Mouse (Mus musculus): Measurements from ENCODE around the gene Hcn1.

The Hcn1 gene

DNA sequence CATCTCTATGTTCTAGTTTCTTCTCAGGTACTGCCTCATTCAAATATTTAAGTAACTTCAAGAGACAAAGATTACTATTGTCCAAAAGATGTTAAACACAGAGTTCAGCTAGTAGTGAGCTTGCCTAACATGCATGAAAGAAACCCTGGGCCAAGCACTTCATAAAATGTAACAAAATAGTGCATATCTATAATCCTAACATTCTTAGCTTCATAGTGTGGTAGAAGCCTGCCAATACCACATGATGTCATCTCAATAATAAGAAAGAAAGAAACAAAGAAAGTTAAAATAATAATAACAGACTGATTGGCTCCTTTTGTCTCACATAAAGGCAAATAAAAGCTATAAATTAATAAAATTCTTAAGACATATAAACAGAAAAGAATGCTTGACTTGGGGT lies 103.5 kb downstream of the Hcn1 start:
- no peak for DNase-seq (ENCODE audit: low spot score in 2 of 2)

DNA sequence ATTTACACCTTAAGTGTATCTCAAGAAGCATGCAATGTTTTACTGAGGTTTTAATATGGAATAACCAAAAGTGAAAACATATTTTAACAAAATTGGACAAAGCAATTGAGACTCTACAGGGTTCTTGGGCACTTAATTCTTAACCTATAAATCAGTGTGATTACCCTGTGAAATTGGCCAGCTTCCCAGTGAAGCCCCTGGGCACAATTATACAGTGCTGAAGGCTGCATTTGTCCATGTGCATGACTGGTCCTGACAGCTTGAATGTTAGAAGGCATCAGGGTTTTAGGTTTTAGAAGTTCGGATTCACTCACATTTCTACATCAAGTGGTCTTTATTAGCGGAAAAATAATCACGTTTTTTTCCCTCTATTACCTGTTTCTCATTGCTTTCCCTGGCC lies 103.9 kb downstream of the Hcn1 start:
- no peak for DNase-seq (ENCODE audit: low spot score in 2 of 2)

DNA sequence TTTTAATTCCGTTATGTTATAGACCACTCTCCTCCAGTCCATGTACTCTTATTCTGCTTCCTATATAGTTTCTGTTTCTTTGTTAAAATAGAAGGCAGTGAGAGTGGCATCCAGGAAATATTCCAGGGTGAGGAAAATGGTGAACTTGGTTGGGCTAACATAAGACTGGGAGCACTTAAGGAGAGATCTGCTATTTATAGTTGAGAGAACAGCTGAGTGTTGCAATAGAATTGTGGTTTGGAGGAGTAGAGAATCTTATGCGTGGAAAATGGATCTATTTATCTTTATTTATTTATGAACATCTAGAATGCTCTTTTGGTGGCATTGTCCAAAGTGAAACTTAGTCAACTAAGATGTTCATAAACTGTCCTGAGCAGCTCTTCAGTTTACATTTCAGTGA lies 104.4 kb downstream of the Hcn1 start:
- no peak for DNase-seq (ENCODE audit: low spot score in 2 of 2)

DNA sequence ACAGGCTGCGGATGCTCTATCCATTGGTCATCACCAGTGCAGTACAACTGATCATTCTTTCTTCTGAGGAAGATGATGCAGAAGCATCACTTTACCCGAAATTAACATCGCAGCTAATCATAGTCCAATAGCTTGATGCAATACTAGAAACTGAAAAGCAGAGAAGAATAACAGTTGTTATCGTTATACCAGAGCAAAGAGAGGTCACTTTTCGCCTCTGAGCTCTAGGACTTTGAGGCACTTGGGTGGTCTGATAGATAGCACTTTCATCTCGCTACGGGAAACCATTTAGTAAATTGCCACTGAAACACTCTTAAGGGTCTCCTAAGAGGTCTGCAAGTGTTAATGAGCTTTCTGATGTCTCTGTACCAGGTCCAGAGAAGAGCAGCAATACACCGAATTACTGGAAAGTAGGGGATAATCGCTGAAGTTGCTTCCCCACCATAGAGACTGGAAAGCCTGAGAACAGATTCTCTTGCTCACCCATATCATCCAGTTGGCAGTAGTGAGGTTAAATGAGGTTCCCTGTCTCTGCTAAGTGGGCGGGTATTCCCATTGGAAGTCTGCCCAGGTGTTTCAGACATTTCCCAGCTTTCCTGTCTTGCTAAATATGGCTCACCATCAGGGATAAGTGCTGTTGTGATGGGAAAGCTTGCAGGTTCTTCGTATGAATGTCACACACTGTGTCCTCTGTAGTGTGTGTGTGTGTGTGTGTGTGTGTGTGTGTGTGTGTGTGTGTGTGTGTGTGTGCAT lies 105.0 kb downstream of the Hcn1 start:
- peak; percentile 21 to 42 for DNase-seq (ENCODE audit: low spot score in 2 of 2)

DNA sequence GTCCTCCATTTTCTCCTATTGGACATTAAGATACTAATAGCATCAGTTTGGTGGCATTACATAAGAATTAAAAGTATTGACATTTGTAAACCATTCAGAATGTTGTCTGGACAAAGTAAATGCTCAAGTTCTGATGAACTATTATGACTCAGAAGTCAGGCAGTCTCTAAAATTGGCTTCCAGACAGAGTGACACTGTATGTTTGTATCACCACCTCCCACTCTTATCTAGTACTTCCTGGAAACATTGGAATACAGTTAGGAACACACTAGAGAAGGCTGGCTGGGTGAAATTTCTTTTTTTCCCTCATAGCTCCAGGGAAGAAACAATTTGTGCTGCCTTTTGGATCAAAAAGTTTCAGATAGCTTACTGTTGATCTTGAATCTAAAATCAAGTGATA lies 108.7 kb downstream of the Hcn1 start:
- DNase-seq (ENCODE audit: low spot score in 2 of 2) = no peak

DNA sequence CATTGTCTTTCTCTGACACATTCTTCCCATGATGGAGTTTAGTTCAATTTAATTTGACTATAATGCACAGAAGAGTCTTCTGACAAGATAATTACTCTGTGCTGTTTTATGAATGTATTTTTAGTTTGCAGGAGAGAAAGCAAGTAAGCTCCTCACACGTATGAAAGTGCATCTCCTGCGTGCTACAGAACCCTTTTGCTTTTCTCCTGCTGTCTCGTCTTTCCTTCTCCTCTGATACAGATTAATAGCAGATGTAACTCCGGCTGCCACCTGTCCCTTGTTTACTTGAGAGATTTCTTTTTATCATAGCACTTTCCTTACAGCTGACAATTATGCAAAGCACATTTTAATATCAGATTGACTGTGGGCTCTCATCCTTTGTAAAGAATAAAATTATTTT lies 120.0 kb downstream of the Hcn1 start:
- no peak for DNase-seq (ENCODE audit: low spot score in 2 of 2)

DNA sequence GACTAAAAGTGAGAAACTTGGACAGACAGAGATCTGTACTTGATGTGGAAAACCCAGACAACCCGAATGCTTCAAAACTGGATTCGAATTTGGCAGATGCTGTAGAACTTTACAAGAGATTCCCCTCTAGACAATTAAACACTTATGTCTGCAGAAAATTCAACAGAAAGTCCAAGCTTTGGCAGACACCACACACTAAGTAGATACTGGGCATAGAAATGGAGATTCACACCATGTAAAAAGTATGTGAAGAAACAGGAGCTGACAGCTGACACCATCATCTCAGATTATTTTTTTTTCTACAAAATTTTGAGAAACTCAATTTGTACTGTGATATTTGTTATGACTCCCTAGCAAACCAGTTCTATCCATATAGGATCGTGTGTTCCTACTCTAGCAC lies 122.0 kb downstream of the Hcn1 start:
- no peak for DNase-seq (ENCODE audit: low spot score in 2 of 2)

DNA sequence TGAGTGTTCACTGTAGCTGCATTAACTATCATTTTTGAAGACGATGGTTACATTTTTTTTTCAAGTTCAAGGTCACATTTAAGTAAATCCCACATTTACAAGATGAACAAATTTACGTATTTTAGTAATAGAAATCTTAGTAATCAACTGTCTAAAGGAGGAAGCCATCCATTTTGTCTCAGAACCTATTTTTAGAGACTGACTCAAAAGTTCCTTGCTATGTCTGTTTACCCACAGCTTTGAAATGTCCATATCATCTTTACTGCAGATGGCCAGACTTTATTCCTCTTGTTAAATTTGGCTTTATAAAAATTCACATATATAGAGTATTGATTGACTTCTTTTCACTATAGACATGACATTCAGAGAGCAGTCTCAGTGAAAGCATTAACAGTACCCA lies 126.3 kb downstream of the Hcn1 start:
- DNase-seq (ENCODE audit: low spot score in 2 of 2) = no peak

DNA sequence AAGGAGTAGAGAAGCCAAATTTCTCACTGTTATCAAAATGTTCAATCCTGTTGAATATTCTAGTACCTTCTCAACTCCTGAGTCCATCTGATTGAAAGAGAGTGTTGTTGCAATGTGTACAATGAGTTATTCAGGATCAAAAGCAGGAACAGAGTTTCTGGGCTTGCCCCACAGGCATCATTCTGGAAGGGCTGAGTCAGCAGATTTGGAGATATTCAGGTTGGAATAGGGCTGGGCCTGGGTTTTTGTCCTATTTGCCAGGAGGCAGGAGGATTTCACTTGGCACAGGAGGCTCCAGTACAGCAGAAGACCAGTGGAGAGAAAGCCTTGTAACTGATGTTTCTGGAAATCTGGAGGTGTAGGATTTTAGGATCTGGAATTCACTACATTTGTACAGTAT lies 130.6 kb downstream of the Hcn1 start:
- DNase-seq (ENCODE audit: low spot score in 2 of 2) = no peak

DNA sequence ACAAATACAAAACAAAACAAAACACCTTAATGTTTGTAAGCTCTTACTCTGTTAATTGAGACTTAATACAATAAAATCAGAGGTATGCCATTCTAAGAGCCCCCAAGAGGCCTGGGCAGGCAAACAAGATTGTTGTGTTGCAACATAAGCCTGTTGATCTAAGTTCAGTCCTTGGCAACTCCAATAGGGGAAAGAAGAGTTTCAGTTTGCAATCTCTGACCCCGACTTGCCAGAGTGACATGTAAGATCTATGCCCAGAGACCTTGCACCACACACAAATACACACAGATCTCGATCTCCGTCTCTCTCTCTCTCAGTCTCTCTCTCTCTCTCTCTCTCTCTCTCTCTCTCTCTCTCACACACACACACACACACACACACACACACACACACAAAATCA lies 142.3 kb downstream of the Hcn1 start:
- DNase-seq (ENCODE audit: low spot score in 2 of 2) = no peak

DNA sequence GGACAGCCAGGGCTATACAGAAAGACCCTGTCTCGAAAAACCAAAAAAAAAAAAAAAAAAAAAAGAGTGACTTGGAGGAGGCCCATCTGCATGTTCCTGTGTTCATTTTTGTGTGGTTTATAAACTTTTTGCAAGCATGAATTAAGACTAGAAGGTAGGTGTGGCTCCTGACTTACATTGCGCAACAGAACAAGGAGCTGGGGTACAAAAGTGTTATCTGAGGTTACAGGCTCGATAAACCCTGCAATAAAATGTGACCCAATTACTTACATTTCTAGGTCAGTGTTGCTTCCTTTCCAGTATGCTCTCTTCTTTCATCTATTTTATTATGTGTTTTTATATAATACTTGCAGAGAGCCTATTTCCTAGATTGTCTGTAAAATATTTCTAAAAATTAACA lies 143.1 kb downstream of the Hcn1 start:
- no peak for DNase-seq (ENCODE audit: low spot score in 2 of 2)

DNA sequence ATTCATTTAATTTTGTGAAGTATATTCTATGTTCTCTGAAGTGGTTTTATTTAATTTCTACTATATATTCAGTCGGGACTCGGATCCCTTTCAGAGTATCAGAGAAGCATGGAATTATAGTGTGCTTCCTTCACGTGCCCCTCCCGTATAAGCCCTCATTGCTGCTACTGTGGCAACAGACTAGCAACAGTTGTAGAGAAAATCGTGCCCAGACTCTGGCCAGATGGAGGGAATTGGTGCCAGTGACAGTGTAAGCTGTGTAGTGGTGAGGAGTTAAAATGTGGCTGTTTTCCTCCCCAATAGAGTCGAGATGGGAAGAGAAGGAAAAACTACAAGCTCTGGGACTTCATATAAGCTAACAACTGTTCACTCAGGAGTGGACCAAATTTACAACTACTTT lies 163.4 kb downstream of the Hcn1 start:
- DNase-seq (ENCODE audit: low spot score in 2 of 2) = peak in 1 of 2 experiments; percentile 22

DNA sequence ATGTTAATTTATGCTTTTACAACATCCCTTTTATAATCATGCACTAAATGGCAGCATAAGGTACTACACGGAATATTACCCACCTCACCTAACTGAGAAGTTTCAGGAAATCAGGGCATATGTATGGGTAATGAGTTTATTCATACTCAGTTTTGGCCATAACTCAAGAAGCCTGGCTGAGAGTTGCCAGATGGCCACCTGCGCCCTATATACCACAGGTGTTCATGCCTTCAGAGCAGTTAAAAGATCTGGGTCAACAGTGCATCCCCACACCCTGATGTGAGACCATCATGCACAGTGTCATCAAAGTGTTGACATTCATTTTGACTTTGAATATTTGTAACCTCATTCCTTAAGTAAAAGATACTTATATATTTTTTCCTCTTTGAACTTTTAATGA lies 183.3 kb downstream of the Hcn1 start:
- DNase-seq (ENCODE audit: low spot score in 2 of 2) = no peak

DNA sequence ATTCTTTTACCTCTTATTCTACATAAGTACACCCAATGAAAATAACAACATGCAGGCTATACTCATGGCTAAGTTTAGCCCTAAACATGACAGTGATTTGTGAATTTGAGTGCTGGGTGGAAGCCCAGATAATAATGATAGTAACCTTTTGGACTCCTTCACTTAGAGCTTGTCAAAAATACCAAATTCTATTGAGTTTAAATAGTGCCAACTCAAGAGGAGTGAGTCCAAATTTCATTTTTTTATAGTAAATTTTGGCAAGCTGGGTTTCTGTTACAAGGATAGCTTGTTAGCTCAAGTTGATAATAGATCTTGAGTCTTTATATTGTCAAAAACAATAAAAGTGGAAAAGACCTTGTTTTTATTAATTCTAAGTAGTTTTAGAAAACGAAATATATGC lies 190.7 kb downstream of the Hcn1 start:
- DNase-seq (ENCODE audit: low spot score in 2 of 2) = no peak

DNA sequence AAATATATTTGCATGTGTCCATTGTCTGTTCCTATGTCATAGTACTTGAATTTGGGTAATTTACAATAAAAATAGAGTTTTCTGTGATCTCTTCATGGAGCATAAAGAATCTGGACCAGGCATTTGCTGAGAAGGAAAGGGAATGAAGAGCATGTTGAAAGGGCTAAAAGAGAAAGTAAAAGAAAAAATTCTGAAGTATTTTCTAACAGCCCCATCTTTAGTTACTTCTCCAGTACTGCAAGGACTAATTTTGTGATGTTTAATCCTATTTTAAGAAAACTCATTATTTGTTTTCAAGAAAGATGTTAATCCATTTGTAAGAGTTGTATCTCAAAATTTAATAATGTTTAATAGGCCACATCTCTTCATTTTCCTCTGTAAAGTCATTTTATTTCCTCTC lies 198.9 kb downstream of the Hcn1 start:
- no peak for DNase-seq (ENCODE audit: low spot score in 2 of 2)

DNA sequence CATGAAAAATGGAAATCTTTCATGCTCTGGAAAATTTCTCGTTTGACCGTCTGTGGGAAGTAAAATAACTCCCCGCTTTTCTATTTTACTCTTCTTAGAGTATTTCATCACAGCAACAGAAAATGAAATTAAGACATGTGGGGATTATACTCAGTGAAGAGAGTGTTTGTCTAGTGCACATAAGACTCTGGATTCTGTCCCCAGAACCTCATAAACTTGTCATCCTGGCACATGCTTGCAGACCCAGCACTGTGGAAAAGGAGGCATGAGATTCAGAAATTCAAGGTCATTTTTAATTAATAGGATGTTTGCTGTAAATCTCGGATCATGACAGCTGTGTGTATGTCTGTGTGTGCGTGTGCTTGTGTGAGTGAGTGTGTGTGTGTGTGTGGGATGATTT lies 225.5 kb downstream of the Hcn1 start:
- DNase-seq (ENCODE audit: low spot score in 2 of 2) = no peak

DNA sequence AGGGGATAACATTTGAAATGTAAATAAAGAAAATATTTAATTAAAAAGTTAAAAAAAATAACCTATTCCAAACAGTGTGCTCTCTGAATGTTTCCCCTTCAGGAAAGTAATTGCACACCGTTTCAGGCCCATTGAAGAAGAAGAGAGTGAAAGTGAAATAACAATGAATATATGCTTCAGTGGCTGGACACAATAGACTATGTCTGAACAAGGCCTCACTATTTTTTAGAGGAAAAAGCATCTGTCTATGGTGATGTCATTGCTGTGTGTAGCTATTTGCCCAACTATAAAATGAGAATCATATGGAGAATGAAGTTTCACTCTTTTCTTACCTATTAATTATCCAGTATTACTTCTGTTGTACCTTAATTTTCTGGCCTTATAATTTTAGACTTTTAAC lies 234.5 kb downstream of the Hcn1 start:
- DNase-seq (ENCODE audit: low spot score in 2 of 2) = no peak

DNA sequence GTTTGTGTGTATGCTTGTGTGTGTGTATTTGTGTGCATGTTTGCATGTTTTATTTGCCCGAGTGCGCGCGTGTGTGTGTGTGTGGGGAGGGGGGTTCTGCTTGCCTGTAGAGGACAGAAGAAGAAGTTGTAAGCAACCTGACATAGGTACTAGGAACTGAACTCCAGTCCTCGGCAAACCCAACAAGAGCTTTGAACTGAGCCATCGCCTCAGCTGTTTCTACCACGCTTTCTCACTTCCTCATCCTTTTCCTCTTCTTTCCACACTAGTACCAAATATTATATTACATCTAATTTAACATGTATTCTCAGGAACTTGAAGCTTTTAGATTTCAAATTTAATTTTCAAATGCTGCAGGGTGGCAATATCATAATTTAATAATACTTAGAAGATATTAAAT lies 236.1 kb downstream of the Hcn1 start:
- no peak for DNase-seq (ENCODE audit: low spot score in 2 of 2)

DNA sequence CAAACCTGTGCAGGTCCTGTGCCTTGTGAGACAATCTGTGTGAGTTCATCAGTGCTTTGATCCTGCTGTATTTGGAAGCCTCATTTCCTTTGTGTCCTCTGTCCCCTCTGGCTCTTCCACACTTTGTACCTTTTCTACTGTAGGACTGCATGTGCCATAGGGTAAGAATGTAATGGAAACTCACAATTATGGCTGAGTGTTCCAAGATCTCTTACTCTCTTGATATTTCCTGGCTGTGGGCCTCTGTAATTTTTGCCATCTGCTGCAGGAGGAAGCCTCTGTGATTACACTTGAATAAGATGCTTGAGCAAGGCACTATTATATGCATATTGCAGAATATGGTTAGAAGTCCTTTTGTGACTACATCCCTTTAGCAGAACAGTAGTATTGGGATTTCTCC lies 240.2 kb downstream of the Hcn1 start:
- no peak for DNase-seq (ENCODE audit: low spot score in 2 of 2)

DNA sequence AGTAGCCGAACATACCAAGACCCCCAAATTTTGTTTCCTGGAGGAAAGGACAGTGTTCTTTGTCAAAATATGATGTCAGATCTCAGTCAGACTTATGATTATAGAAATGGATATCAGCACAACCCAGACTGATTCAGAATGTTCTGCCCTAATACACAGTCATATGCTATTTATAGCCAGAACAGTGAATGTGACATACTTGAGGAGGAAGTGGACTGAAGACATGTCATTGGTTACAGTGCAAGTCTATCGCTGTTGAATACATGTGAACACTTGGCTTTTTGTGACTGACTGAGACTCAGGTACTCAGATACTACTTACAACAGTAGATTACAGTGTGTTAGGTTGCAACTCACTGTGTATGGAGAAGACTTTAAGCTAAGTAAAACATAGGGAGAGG lies 245.2 kb downstream of the Hcn1 start:
- no peak for DNase-seq (ENCODE audit: low spot score in 2 of 2)

DNA sequence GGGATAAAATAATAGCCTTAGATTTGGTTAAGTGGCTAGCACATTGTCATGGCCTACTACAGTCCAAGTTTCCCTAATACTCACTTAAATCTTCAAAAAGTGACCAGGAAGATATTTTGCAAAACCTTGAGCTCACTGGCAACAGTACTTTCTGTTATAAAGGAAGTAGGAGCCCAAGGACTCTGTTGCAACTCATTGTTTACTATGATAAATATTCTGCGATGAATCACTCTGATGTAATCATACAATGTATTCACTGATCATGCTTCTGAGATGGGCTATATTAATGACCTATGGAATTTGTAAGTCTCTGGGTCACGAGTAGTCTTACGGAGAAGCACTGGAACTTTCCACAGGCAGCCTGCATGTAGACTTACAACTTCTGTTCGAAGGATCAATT lies 246.6 kb downstream of the Hcn1 start:
- no peak for DNase-seq (ENCODE audit: low spot score in 2 of 2)

DNA sequence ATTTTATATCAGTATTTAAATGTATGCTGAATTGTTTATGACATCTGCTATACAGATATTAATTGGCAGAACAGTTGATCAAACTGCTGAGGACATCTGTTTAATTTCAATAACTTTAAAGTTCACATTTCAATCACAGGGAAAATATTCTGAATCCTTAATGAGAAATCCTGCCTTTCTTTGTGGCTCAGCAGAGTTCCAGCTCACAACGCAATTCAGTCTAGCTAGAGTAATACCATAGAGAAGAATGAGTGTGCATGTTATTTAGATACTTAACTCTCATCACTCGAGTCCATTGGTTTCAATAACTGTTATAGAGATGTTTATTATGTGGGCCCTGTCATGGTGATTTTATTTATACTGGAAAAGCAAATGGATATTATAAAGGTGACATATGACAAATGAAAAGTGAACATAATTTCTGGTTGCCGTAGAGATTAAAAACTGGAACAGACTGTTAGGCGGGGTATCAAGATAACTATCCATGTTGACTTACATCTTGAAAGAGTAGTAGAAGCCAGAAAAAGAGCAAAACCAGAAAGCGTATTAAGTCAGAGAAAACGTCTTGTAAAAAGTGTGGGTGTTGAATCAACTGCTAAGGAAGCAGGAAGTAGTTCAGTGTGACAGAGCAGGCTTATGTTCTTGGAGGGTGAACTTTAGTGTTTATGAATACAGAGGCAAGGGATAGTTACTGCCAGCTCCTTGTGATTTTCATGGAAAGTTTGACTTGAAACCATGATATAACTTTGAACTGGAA lies 250.0 kb downstream of the Hcn1 start:
- no peak for DNase-seq (ENCODE audit: low spot score in 2 of 2)

DNA sequence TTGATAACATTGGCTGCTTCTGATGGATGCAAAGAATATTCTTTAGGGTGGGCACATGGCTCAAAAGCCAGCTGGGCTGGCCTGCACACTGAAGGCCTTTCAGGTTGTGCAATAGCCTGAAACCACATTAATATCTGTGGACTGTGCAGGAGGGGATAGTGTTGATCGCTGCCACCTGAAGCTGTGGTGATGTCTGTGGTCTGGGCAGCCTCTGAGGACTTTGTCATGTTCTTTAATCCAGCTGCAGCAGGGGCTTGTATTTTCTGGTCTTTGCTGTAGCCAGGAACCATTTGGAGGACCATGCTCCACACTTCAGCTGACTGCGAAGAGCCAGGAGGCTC lies 250.6 kb downstream of the Hcn1 start:
- DNase-seq (ENCODE audit: low spot score in 2 of 2) = no peak

DNA sequence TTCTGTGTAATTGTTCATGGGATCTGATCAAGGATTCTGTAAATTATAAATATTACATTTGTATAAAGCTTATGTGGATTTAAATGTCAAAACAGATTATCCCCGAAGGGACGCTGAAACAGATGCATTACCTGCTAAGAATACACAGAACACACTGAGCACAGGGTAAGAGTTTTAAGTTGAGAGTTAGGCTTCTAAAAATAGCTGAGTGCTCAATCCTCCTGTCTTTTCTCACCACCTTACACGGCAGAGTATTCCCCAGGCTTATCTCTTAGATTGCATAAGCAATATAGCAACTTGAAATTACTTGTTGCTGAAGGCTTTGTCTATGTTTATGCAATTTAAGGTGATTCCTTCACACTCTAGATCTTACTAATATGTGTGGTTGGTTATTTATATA lies 256.3 kb downstream of the Hcn1 start:
- DNase-seq (ENCODE audit: low spot score in 2 of 2) = no peak
